Mouse (Mus musculus) leukemia stem cell, adult 10-12 weeks (primary cell): Measurements from ENCODE around the gene Crebzf. TPM values are rescaled to one million over a fixed set of nuclear protein-coding genes. Genes with fewer than 3 reads are reported as not detected.

Experiments used
- polyA plus RNA-seq: library from polyadenylated mRNA; stranded (reverse); fragments of >175 nt; gene quantifications from 2 replicates; pipeline ENCODE4 v1.2.3, GENCODE M21; 2012; ENCODE audit warnings: low replicate concordance

Gene Crebzf
- 70.6 and 126 TPM in 2 replicates for polyA plus RNA-seq

GRCm38 (mm10) chr7:90442518-90443080 lies at the start of gene Crebzf:
Gene Crebzf (plus strand): TSS chr7:90442729.

GRCm38 (mm10) chr7:90426020-90427001 lies 16.2 kb upstream of the Crebzf start, which contains the start of gene Ccdc89:
Gene Ccdc89 (plus strand): TSS chr7:90426577.

GRCm38 (mm10) chr7:90456845-90457468 lies 14.4 kb downstream of the Crebzf start, which contains the start of gene Tmem126a:
Gene Tmem126a (minus strand): TSS chr7:90457229.

GRCm38 (mm10) chr7:90475793-90476312 lies 33.3 kb downstream of the Crebzf start, which contains the start of gene Tmem126b:
Gene Tmem126b (minus strand): TSS chr7:90476001.

GRCm38 (mm10) chr7:90476313-90477245 lies 34.0 kb downstream of the Crebzf start, which contains the start of gene Dlg2:
Gene Dlg2 (plus strand): TSS chr7:90476672.

Other genes starting within 250 kb of the Crebzf start
- not detected in 2 replicates for gene Ccdc83, start 177.0 kb upstream of the Crebzf start, polyA plus RNA-seq
- gene Sytl2, start 140.5 kb upstream of the Crebzf start, polyA plus RNA-seq, result 0.16 TPM in 1 of 2 replicates, not detected in the other
- not detected in 2 replicates for gene Ccdc89, start 16.2 kb upstream of the Crebzf start, polyA plus RNA-seq
- gene Tmem126a, start 14.5 kb downstream of the Crebzf start, polyA plus RNA-seq, result 9.1 and 11.5 TPM in 2 replicates
- gene Tmem126b, start 33.3 kb downstream of the Crebzf start, polyA plus RNA-seq, result 1.3 and 4.0 TPM in 2 replicates
- 0.08 and 0.15 TPM in 2 replicates for gene Dlg2, start 33.9 kb downstream of the Crebzf start, polyA plus RNA-seq